Mouse (Mus musculus) CH12.LX (cell line): Measurements from ENCODE around the gene Lgr4. TPM values are rescaled to one million over a fixed set of nuclear protein-coding genes. Genes with fewer than 3 reads are reported as not detected.

ENCODE experiments used
- DNase-seq: peaks from one replicate; pipeline ENCODE4 v3.0.0-alpha.2; 2013; ENCODE audit errors: extremely low read depth
- H3K27ac ChIP-seq: 2 replicates; pipeline ENCODE4 v1.5.1; 2012; ENCODE audit warnings: low read depth, mild to moderate bottlenecking, control low read depth, moderate library complexity; ENCODE audit not compliant: insufficient read depth
- H3K27me3 ChIP-seq: replicated peaks from 2 replicates; pipeline ENCODE3; 2012; ENCODE audit warnings: inconsistent platforms
- H3K36me3 ChIP-seq, 2 experiments: replicated peaks in 1 of 2; 2 replicates each; pipeline versions ENCODE3 to v1.6.1; 2012; ENCODE audit warnings: inconsistent platforms in 1 of 2, low read length in 1 of 2, mild to moderate bottlenecking in 1 of 2, mixed read lengths in 1 of 2, moderate library complexity in 1 of 2; ENCODE audit not compliant: control insufficient read depth in 1 of 2, insufficient read depth in 1 of 2
- H3K4me1 ChIP-seq, 2 experiments: 2 replicates each; pipeline ENCODE4 v1.6.1; 2012; ENCODE audit warnings: inconsistent platforms in 1 of 2, moderate library complexity in 1 of 2; ENCODE audit not compliant: insufficient read depth in 2 of 2, control insufficient read depth in 1 of 2
- H3K4me2 ChIP-seq: 2 replicates; pipeline ENCODE4 v1.6.1; 2012; ENCODE audit warnings: low read depth, mild to moderate bottlenecking, control low read depth; ENCODE audit not compliant: poor library complexity, insufficient read depth, severe bottlenecking
- H3K4me3 ChIP-seq, 3 experiments: fragments of 150-350 bp in 1 of 3; sonication (generic) in 1 of 3; replicated peaks in 1 of 3; 2 replicates each; pipeline versions ENCODE3 to v1.5.1; 2011 to 2012; ENCODE audit warnings: low read depth in 2 of 3, low read length in 2 of 3, mild to moderate bottlenecking in 2 of 3, moderate library complexity in 2 of 3, control low read depth in 1 of 3, improper control_type of control experiment in 1 of 3, inconsistent platforms in 1 of 3, mixed read lengths in 1 of 3; ENCODE audit not compliant: poor library complexity in 1 of 3
- H3K79me2 ChIP-seq: replicated peaks from 2 replicates; pipeline ENCODE4 v1.6.1; 2012; ENCODE audit warnings: mild to moderate bottlenecking, moderate library complexity; ENCODE audit not compliant: control insufficient read depth, poor library complexity, insufficient read depth, severe bottlenecking; ENCODE audit errors: extremely low read depth
- H3K9ac ChIP-seq: 2 replicates; pipeline ENCODE4 v1.6.1; 2012; ENCODE audit warnings: low read depth, mild to moderate bottlenecking, control low read depth, moderate library complexity; ENCODE audit not compliant: insufficient read depth
- H3K9me3 ChIP-seq: replicated peaks from 2 replicates; pipeline ENCODE3; 2012; ENCODE audit warnings: low read length, inconsistent platforms, mixed read lengths
- BHLHE40 ChIP-seq: IDR thresholded peaks from 2 replicates; pipeline ENCODE4 v1.6.1; 2011; ENCODE audit warnings: mild to moderate bottlenecking, low read depth, low read length, improper control_type of control experiment
- E2F4 ChIP-seq: IDR thresholded peaks from 2 replicates; pipeline ENCODE4 v1.6.1; 2011; ENCODE audit warnings: low read depth, low read length, improper control_type of control experiment; ENCODE audit not compliant: insufficient replicate concordance
- GABPA ChIP-seq: IDR thresholded peaks from 2 replicates; pipeline ENCODE4 v1.6.1; 2012; ENCODE audit warnings: low read depth, low read length, improper control_type of control experiment, inconsistent platforms; ENCODE audit not compliant: insufficient replicate concordance
- HCFC1 ChIP-seq: IDR thresholded peaks from 2 replicates; pipeline ENCODE4 v1.6.1; 2012; ENCODE audit warnings: low read depth, mild to moderate bottlenecking, inconsistent platforms, low read length, improper control_type of control experiment
- IRF4 ChIP-seq: IDR thresholded peaks from 2 replicates; pipeline ENCODE4 v1.6.1; 2014; ENCODE audit warnings: low read depth, mild to moderate bottlenecking, inconsistent platforms, low read length, improper control_type of control experiment
- JUND ChIP-seq: conservative IDR thresholded peaks from 2 replicates; pipeline ENCODE4 v1.6.1; 2011; ENCODE audit warnings: low read depth, low read length, improper control_type of control experiment
- MAFK ChIP-seq: IDR thresholded peaks from 2 replicates; pipeline ENCODE4 v1.6.1; 2011; ENCODE audit warnings: low read length, improper control_type of control experiment; ENCODE audit not compliant: insufficient replicate concordance
- MEF2A ChIP-seq: IDR thresholded peaks from 2 replicates; pipeline ENCODE4 v1.6.1; 2014; ENCODE audit warnings: low read depth, mild to moderate bottlenecking, inconsistent platforms, low read length, improper control_type of control experiment, borderline replicate concordance
- MXI1 ChIP-seq: IDR thresholded peaks from 2 replicates; pipeline ENCODE4 v1.6.1; 2011; ENCODE audit warnings: mild to moderate bottlenecking, low read depth, low read length, improper control_type of control experiment
- MYC ChIP-seq: IDR thresholded peaks from 2 replicates; pipeline ENCODE4 v1.6.1; 2011; ENCODE audit warnings: low read depth, mild to moderate bottlenecking, improper control_type of control experiment, low read length
- NELFE ChIP-seq: IDR thresholded peaks from 2 replicates; pipeline ENCODE4 v1.6.1; 2011; ENCODE audit warnings: low read depth, low read length, improper control_type of control experiment
- NRF1 ChIP-seq: IDR thresholded peaks from 2 replicates; pipeline ENCODE4 v1.6.1; 2014; ENCODE audit warnings: low read depth, mild to moderate bottlenecking, inconsistent platforms, low read length, improper control_type of control experiment, moderate library complexity
- POLR2AphosphoS2 ChIP-seq: IDR thresholded peaks from 2 replicates; pipeline ENCODE4 v1.6.1; 2011; ENCODE audit warnings: low read depth, low read length, improper control_type of control experiment
- RAD21 ChIP-seq: IDR thresholded peaks from 2 replicates; pipeline ENCODE4 v1.6.1; 2011; ENCODE audit warnings: low read depth, mild to moderate bottlenecking, low read length, improper control_type of control experiment, moderate library complexity
- RCOR1 ChIP-seq: conservative IDR thresholded peaks from 2 replicates; pipeline ENCODE4 v1.6.1; 2012; ENCODE audit warnings: low read depth, mild to moderate bottlenecking, inconsistent platforms, low read length, improper control_type of control experiment
- SIN3A ChIP-seq: IDR thresholded peaks from 2 replicates; pipeline ENCODE4 v1.6.1; 2012; ENCODE audit warnings: low read length, improper control_type of control experiment, inconsistent platforms
- TCF12 ChIP-seq: IDR thresholded peaks from 2 replicates; pipeline ENCODE4 v1.6.1; 2014; ENCODE audit warnings: low read depth, mild to moderate bottlenecking, inconsistent platforms, low read length, improper control_type of control experiment
- UBTF ChIP-seq: IDR thresholded peaks from 2 replicates; pipeline ENCODE4 v1.6.1; 2012; ENCODE audit warnings: low read depth, mild to moderate bottlenecking, inconsistent platforms, low read length, improper control_type of control experiment, moderate library complexity
- USF1 ChIP-seq: IDR thresholded peaks from 2 replicates; pipeline ENCODE4 v1.6.1; 2014; ENCODE audit warnings: low read depth, mild to moderate bottlenecking, inconsistent platforms, low read length, improper control_type of control experiment
- USF2 ChIP-seq: conservative IDR thresholded peaks from 2 replicates; pipeline ENCODE4 v1.6.1; 2011; ENCODE audit warnings: low read depth, low read length, improper control_type of control experiment
- ZMIZ1 ChIP-seq: IDR thresholded peaks from 2 replicates; pipeline ENCODE4 v1.6.1; 2012; ENCODE audit warnings: low read depth, mild to moderate bottlenecking, inconsistent platforms, low read length, improper control_type of control experiment
- ZNF384 ChIP-seq: IDR thresholded peaks from 2 replicates; pipeline ENCODE4 v1.6.1; 2012; ENCODE audit warnings: low read depth, low read length, improper control_type of control experiment, inconsistent platforms
- dilution Hi-C: fragments of 300-500 bp; cut with MboI; formaldehyde crosslinking; loops from 2 replicates; pipeline ENCODE4 v1.14.3; 2020; ENCODE audit warnings: low sequenced_read_pairs; ENCODE audit not compliant: extremely low pct_unique_long_range_greater_than_20kb, extremely low pct_ligation_motif_present
- in situ Hi-C: fragments of 300-500 bp; cut with MboI; formaldehyde crosslinking; loops from 3 replicates; pipeline ENCODE4 v1.14.3; 2019; ENCODE audit warnings: low sequenced_read_pairs, low pct_ligation_motif_present, low pct_unique_long_range_greater_than_20kb, mixed read lengths
- polyA plus RNA-seq: library from polyadenylated mRNA; unstranded; fragments of >175 nt; gene quantifications from 2 replicates; pipeline ENCODE4 v1.2.1, GENCODE M21; 2012; ENCODE audit warnings: low read depth; ENCODE audit not compliant: insufficient read length
- total RNA-seq, 2 experiments: library from RNA; depleted of rRNA; stranded (reverse); fragments of 300-350 nt in 1 of 2; fragments of >200 nt in 1 of 2; gene quantifications; 2 replicates each; pipeline ENCODE4 v1.2.3; 2012 to 2014

The Lgr4 gene
- total and polyA plus RNA-seq, 3 experiments, result 6.1 to 11.4 (median 6.9) TPM

- no peak for TF ChIP-seq RCOR1
- TF ChIP-seq ZNF384, result peak; percentile 78
- H3K4me3 ChIP-seq, result no peak overlapping the region
- H3K9ac ChIP-seq, result no peak overlapping the region
- H3K27ac ChIP-seq, result no peak overlapping the region
- H3K9me3 ChIP-seq, result no peaks in the 10 kb centered on the region
- in situ Hi-C loops, result no loop called here
- H3K4me2 ChIP-seq, result no peak overlapping the region
- peak; percentile 40 for DNase-seq
- no peaks in the 10 kb centered on the region for H3K27me3 ChIP-seq
- H3K79me2 ChIP-seq, result no peaks in the 10 kb centered on the region
- H3K36me3 ChIP-seq, result no peaks in the 10 kb centered on the region
- H3K4me1 ChIP-seq, result peaks cover 6 to 53% of the 10 kb centered on the region in 2 experiments; a peak in 3 of 4 replicates
- dilution Hi-C loops, result no loop called here
Measured at GRCm38 (mm10) chr2:109953893-109954292, 36.4 kb downstream of the Lgr4 start.

GRCm38 (mm10) chr2:109955060-109955459, 37.6 kb downstream of the Lgr4 start:
- TF ChIP-seq NRF1, result no peak
- TF ChIP-seq SIN3A, result no peak
- no peak for TF ChIP-seq IRF4
- no peak for TF ChIP-seq ZMIZ1
- no peak for TF ChIP-seq UBTF
- TF ChIP-seq HCFC1, result no peak
- TF ChIP-seq MXI1, result no peak
- TF ChIP-seq JUND, result no peak
- TF ChIP-seq TCF12, result no peak
- TF ChIP-seq MAFK, result no peak
- TF ChIP-seq BHLHE40, result no peak
- no peak for TF ChIP-seq RAD21
- TF ChIP-seq USF1, result no peak
- no peak for TF ChIP-seq NELFE
- no peak for TF ChIP-seq GABPA
- no peak for TF ChIP-seq USF2
- TF ChIP-seq POLR2AphosphoS2, result no peak
- no peak for TF ChIP-seq E2F4
- TF ChIP-seq MEF2A, result no peak
- TF ChIP-seq MYC, result no peak
- in situ Hi-C loops, result no loop called here
- H3K27ac ChIP-seq, result no peak overlapping the region
- H3K27me3 ChIP-seq, result no peaks in the 10 kb centered on the region
- H3K36me3 ChIP-seq, result no peaks in the 10 kb centered on the region
- H3K79me2 ChIP-seq, result no peaks in the 10 kb centered on the region
- no peak for DNase-seq
- H3K4me2 ChIP-seq, result no peak overlapping the region
- dilution Hi-C loops, result no loop called here
- H3K4me3 ChIP-seq, result no peak overlapping the region
- no peak overlapping the region for H3K9ac ChIP-seq
- peaks cover 9 to 65% of the 10 kb centered on the region in 2 experiments; a peak in 3 of 4 replicates for H3K4me1 ChIP-seq
- no peaks in the 10 kb centered on the region for H3K9me3 ChIP-seq
